Mouse (Mus musculus): ENCODE results near the gene Unc13d. TPM values are rescaled to one million over a fixed set of nuclear protein-coding genes. Genes with fewer than 3 reads are reported as not detected.

Unc13d gene
- polyA plus RNA-seq, 1 experiment from 2014 or later, result 7.2 TPM

GRCm38 (mm10) chr11:116012262-116012947 lies 65.4 kb downstream of the Unc13d start, which contains the start of gene Galk1:
Gene Galk1, minus strand, starts transcription at chr11:116012719.
- H3K9ac ChIP-seq (ENCODE audit: low read length), result peak within 1 kb of the TSS; percentile 80

More at GRCm38 (mm10) chr11:116012262-116012947, 65.4 kb downstream of the Unc13d start, which contains the start of gene Galk1:
- Histone ChIP-seq H3K27ac (ENCODE audit: low read length) (peak within 1 kb of the TSS; percentile 96), H3K4me1 (replicated peaks; ENCODE audit: control insufficient read depth, insufficient read depth, low read length) (peaks cover 12% of the 10 kb centered on the region), H3K4me2 (ENCODE audit: low read depth, low read length) (peak within 1 kb of the TSS; percentile 59), H3K4me3 (ENCODE audit: low read length) (peak within 1 kb of the TSS; percentile 58), H3K27me3 (ENCODE audit: control insufficient read depth, insufficient read depth, low read depth, low read length) (no peaks in the 10 kb centered on the region), H3K36me3 (ENCODE audit: control insufficient read depth, insufficient read depth, low read length) (peaks cover 7% of the 10 kb centered on the region; the same call in 1 of the 2 replicates), H3K9me3 (ENCODE audit: control insufficient read depth, low read length) (no peaks in the 10 kb centered on the region)
- under 1% methylated on average over 49 of the region's 55 CpGs for WGBS
- peak; percentile 95 for ATAC-seq (ENCODE audit: low read depth)

Other genes with a start within 250 kb of the Unc13d start
- gene Myo15b, start 219.6 kb downstream of the Unc13d start, polyA plus RNA-seq (2015; fragmentation: Nextera tagmentation; extraction: Ambion mirVana), result 0.83 and 2.0 TPM in 2 replicates
- gene Smim5, start 178.0 kb downstream of the Unc13d start, polyA plus RNA-seq (2015; fragmentation: Nextera tagmentation; extraction: Ambion mirVana), result 5.6 and 8.9 TPM in 2 replicates
- 35.5 and 36.2 TPM in 2 replicates for gene Smim6, start 165.9 kb downstream of the Unc13d start, polyA plus RNA-seq (2015; fragmentation: Nextera tagmentation; extraction: Ambion mirVana)
- gene Sap30bp, start 144.7 kb downstream of the Unc13d start, polyA plus RNA-seq (2015; fragmentation: Nextera tagmentation; extraction: Ambion mirVana), result 34.3 and 36.8 TPM in 2 replicates
- gene Recql5, start 144.5 kb downstream of the Unc13d start, polyA plus RNA-seq (2015; fragmentation: Nextera tagmentation; extraction: Ambion mirVana), result 23.6 and 25.7 TPM in 2 replicates
- 3.4 and 3.8 TPM in 2 replicates for gene Itgb4, start 103.3 kb downstream of the Unc13d start, polyA plus RNA-seq (2015; fragmentation: Nextera tagmentation; extraction: Ambion mirVana)
- 188 and 190 TPM in 2 replicates for gene Galk1, start 65.2 kb downstream of the Unc13d start, polyA plus RNA-seq (2015; fragmentation: Nextera tagmentation; extraction: Ambion mirVana)
- gene H3f3b, start 50.0 kb downstream of the Unc13d start, polyA plus RNA-seq (2015; fragmentation: Nextera tagmentation; extraction: Ambion mirVana), result 1,792 and 1,937 TPM in 2 replicates
- gene Unk, start 47.6 kb downstream of the Unc13d start, polyA plus RNA-seq (2015; fragmentation: Nextera tagmentation; extraction: Ambion mirVana), result 37.9 and 41.3 TPM in 2 replicates
- gene Wbp2, start 9.0 kb upstream of the Unc13d start, polyA plus RNA-seq (2015; fragmentation: Nextera tagmentation; extraction: Ambion mirVana), result 95.4 and 98.9 TPM in 2 replicates
- 20.4 and 24.8 TPM in 2 replicates for gene Trim47, start 49.2 kb upstream of the Unc13d start, polyA plus RNA-seq (2015; fragmentation: Nextera tagmentation; extraction: Ambion mirVana)
- 5.1 and 6.4 TPM in 2 replicates for gene Trim65, start 53.2 kb upstream of the Unc13d start, polyA plus RNA-seq (2015; fragmentation: Nextera tagmentation; extraction: Ambion mirVana)
- gene Mrpl38, start 60.9 kb upstream of the Unc13d start, polyA plus RNA-seq (2015; fragmentation: Nextera tagmentation; extraction: Ambion mirVana), result 79.3 and 80.6 TPM in 2 replicates
- 36.1 and 37.3 TPM in 2 replicates for gene Fbf1, start 90.2 kb upstream of the Unc13d start, polyA plus RNA-seq (2015; fragmentation: Nextera tagmentation; extraction: Ambion mirVana)
- 74.9 and 87.3 TPM in 2 replicates for gene Ten1, start 120.9 kb upstream of the Unc13d start, polyA plus RNA-seq (2015; fragmentation: Nextera tagmentation; extraction: Ambion mirVana)
- 23.6 and 24.3 TPM in 2 replicates for gene Acox1, start 121.1 kb upstream of the Unc13d start, polyA plus RNA-seq (2015; fragmentation: Nextera tagmentation; extraction: Ambion mirVana)
- 4.4 and 4.7 TPM in 2 replicates for gene Evpl, start 160.1 kb upstream of the Unc13d start, polyA plus RNA-seq (2015; fragmentation: Nextera tagmentation; extraction: Ambion mirVana)
- 75.3 and 79.2 TPM in 2 replicates for gene Srp68, start 196.3 kb upstream of the Unc13d start, polyA plus RNA-seq (2015; fragmentation: Nextera tagmentation; extraction: Ambion mirVana)
- gene Galr2, start 203.0 kb upstream of the Unc13d start, polyA plus RNA-seq (2015; fragmentation: Nextera tagmentation; extraction: Ambion mirVana), result 0.21 and 0.25 TPM in 2 replicates
- 62.8 and 68.5 TPM in 2 replicates for gene Exoc7, start 229.3 kb upstream of the Unc13d start, polyA plus RNA-seq (2015; fragmentation: Nextera tagmentation; extraction: Ambion mirVana)

Data from lung, embryonic 16.5 days (tissue).